Mouse (Mus musculus) spleen, adult 12 weeks (tissue): Measurements from ENCODE around the gene Wsb2.
"Not testable (repeated sequence)": the region's sequence is repeated elsewhere in the genome, so short reads cannot be mapped to it uniquely, and the experiment has no call there.

Source experiments
- DNase-seq: peaks from one replicate; pipeline ENCODE4 v3.0.0; 2022; ENCODE audit warnings: low spot score

Gene Wsb2

GRCm38 (mm10) chr5:117356365-117357128, 557 bp upstream of the Wsb2 start:
- DNase-seq: no peak

- no peak for DNase-seq
Measured at GRCm38 (mm10) chr5:117357478-117358247, 559 bp downstream of the Wsb2 start.

- DNase-seq: no peak
Measured at GRCm38 (mm10) chr5:117358248-117358630, 1.1 kb downstream of the Wsb2 start.

- peak; percentile 62 for DNase-seq
Measured at GRCm38 (mm10) chr5:117358725-117359124, 1.6 kb downstream of the Wsb2 start.

GRCm38 (mm10) chr5:117359497-117360227, 2.6 kb downstream of the Wsb2 start:
- no peak for DNase-seq

- no peak for DNase-seq
Measured at GRCm38 (mm10) chr5:117360228-117360515, 3.1 kb downstream of the Wsb2 start.

GRCm38 (mm10) chr5:117360631-117361541, 3.8 kb downstream of the Wsb2 start:
- no peak for DNase-seq

- no peak for DNase-seq
Measured at GRCm38 (mm10) chr5:117361590-117361989, 4.5 kb downstream of the Wsb2 start.

GRCm38 (mm10) chr5:117363066-117363782, 6.1 kb downstream of the Wsb2 start:
- no peak for DNase-seq

- DNase-seq: no peak
Measured at GRCm38 (mm10) chr5:117364821-117365220, 7.7 kb downstream of the Wsb2 start.

- no peak for DNase-seq
Measured at GRCm38 (mm10) chr5:117365904-117366561, 8.9 kb downstream of the Wsb2 start.

GRCm38 (mm10) chr5:117367206-117367605, 10.1 kb downstream of the Wsb2 start:
- DNase-seq: no peak

GRCm38 (mm10) chr5:117370592-117370991, 13.5 kb downstream of the Wsb2 start:
- DNase-seq: no peak

- DNase-seq: no peak
Measured at GRCm38 (mm10) chr5:117373418-117373817, 16.3 kb downstream of the Wsb2 start.

GRCm38 (mm10) chr5:117374372-117375049, 17.4 kb downstream of the Wsb2 start:
- DNase-seq: no peak

- no peak for DNase-seq
Measured at GRCm38 (mm10) chr5:117376331-117376761, 19.2 kb downstream of the Wsb2 start.

- DNase-seq: not testable (repeated sequence)
Measured at GRCm38 (mm10) chr5:117377731-117378130, 20.6 kb downstream of the Wsb2 start.

GRCm38 (mm10) chr5:117380199-117380598, 23.1 kb downstream of the Wsb2 start:
- no peak for DNase-seq

- no peak for DNase-seq
Measured at GRCm38 (mm10) chr5:117381785-117382184, 24.7 kb downstream of the Wsb2 start.

GRCm38 (mm10) chr5:117383198-117383597, 26.1 kb downstream of the Wsb2 start:
- DNase-seq: no peak
